Mouse (Mus musculus) large intestine, adult 2 months (tissue): ENCODE results near the gene Cib3. TPM values are rescaled to one million over a fixed set of nuclear protein-coding genes. Genes with fewer than 3 reads are reported as not detected.

ENCODE experiments used
- DNase-seq: peaks from one replicate; pipeline ENCODE4 v3.0.0-alpha.2; 2012; ENCODE audit warnings: low read depth, low spot score
- WGBS: fragments of 180-500 bp; shearing (Covaris S2); methylation state at CpG from one replicate; pipeline ENCODE4 v1.1.7; 2018; 5-methylcytosine and 5-hydroxymethylcytosine counted together
- polyA plus RNA-seq: library from polyadenylated mRNA; depleted of rRNA; stranded (reverse); fragments of >200 nt; gene quantifications from 2 replicates; pipeline ENCODE4 v1.2.3, GENCODE M21; 2012; rRNA removed

Cib3 gene
- not detected in 2 replicates for polyA plus RNA-seq

- WGBS: 26% methylated on average over 4 of the region's 4 CpGs
- no peak for DNase-seq
These were observed at the start of gene Cib3 for GRCm38 (mm10) chr8:72212751-72213150. Cib3 (minus strand) TSS chr8:72212837.

GRCm38 (mm10) chr8:72261872-72262271 is 49.2 kb upstream of the Cib3 start:
- no peak for DNase-seq
- WGBS: 53% methylated on average over 5 of the region's 5 CpGs

- DNase-seq: no peak
These were observed 48.8 kb upstream of the Cib3 start for GRCm38 (mm10) chr8:72261431-72261830.

GRCm38 (mm10) chr8:72261019-72261418 is 48.4 kb upstream of the Cib3 start:
- WGBS: 37% methylated on average over 2 of the region's 2 CpGs
- DNase-seq: peak; percentile 13

- 43% methylated on average over 4 of the region's 4 CpGs for WGBS
- no peak for DNase-seq
These were observed 47.9 kb upstream of the Cib3 start for GRCm38 (mm10) chr8:72260585-72260984.

- no peak for DNase-seq
- 25% methylated on average over 2 of the region's 2 CpGs for WGBS
These were observed 47.2 kb upstream of the Cib3 start for GRCm38 (mm10) chr8:72259862-72260261.

GRCm38 (mm10) chr8:72257902-72258238 is 45.2 kb upstream of the Cib3 start:
- DNase-seq: no peak
- WGBS: 82% methylated on average over 1 of the region's 1 CpGs

- WGBS: 60% methylated on average over 7 of the region's 7 CpGs
- no peak for DNase-seq
These were observed 44.7 kb upstream of the Cib3 start for GRCm38 (mm10) chr8:72257171-72257901.

GRCm38 (mm10) chr8:72244610-72245009 is 32.0 kb upstream of the Cib3 start:
- WGBS: 61% methylated on average over 2 of the region's 2 CpGs
- no peak for DNase-seq

GRCm38 (mm10) chr8:72242226-72242625 is 29.6 kb upstream of the Cib3 start:
- 91% methylated on average over 1 of the region's 1 CpGs for WGBS
- no peak for DNase-seq

GRCm38 (mm10) chr8:72240951-72241350 is 28.3 kb upstream of the Cib3 start:
- 65% methylated on average over 7 of the region's 7 CpGs for WGBS
- DNase-seq: no peak

- 1% methylated on average over 24 of the region's 24 CpGs for WGBS
- no peak for DNase-seq
These were observed 27.7 kb upstream of the Cib3 start for GRCm38 (mm10) chr8:72240403-72240763.

GRCm38 (mm10) chr8:72239499-72240402 is 27.1 kb upstream of the Cib3 start, which contains the start of gene Ap1m1:
Ap1m1 (plus strand) TSS chr8:72240018.
- under 1% methylated on average over 54 of the region's 54 CpGs for WGBS
- peak; percentile 98 for DNase-seq

- 92% methylated on average over 5 of the region's 5 CpGs for WGBS
- no peak for DNase-seq
These were observed 10.0 kb upstream of the Cib3 start for GRCm38 (mm10) chr8:72222656-72223055.

- DNase-seq: no peak
- WGBS: 78% methylated on average over 4 of the region's 4 CpGs
These were observed 8.1 kb upstream of the Cib3 start for GRCm38 (mm10) chr8:72220758-72221157.

- peak; percentile 91 for DNase-seq
- WGBS: 10% methylated on average over 39 of the region's 39 CpGs
These were observed 7.1 kb upstream of the Cib3 start, which contains the start of gene Fam32a for GRCm38 (mm10) chr8:72219541-72220363. Fam32a (plus strand) TSS chr8:72219730.

- no peak for DNase-seq
- 74% methylated on average over 10 of the region's 10 CpGs for WGBS
These were observed 6.3 kb upstream of the Cib3 start for GRCm38 (mm10) chr8:72218781-72219540.

- DNase-seq: no peak
- 33% methylated on average over 1 of the region's 1 CpGs for WGBS
These were observed 3.2 kb upstream of the Cib3 start for GRCm38 (mm10) chr8:72215871-72216270.

GRCm38 (mm10) chr8:72215060-72215459 is 2.4 kb upstream of the Cib3 start:
- DNase-seq: no peak
- 27% methylated on average over 2 of the region's 2 CpGs for WGBS
